In the genomic region with DNA sequence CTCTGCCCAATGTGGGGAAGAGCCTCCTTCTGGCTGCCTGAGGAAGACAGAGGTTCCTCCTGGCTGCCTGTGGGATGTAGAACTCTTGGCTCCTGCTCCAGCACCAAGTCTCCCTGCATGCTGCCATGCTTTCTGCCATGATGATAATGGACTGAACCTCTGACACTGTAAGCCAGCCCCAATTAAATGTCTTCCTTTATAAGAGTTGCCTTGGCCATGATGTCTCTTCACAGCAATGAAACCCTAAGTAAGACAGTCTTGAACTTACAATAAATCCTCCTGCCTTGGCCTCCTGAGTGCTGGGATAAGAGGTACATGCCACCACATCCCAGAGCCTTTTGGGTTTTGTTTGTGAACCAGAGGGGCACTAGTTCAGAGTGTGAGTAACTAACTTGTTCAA, we compare ENCODE assay signal across 24 mouse cellular contexts. TPM values are rescaled to one million over a fixed set of nuclear protein-coding genes. Genes with fewer than 3 reads are reported as not detected.
A peak's percentile ranks its signal among the peaks of the same experiment; 100 is the strongest.
DNase-seq lines count a peak whose midpoint lies in the region; ATAC-seq and TF ChIP-seq lines count a peak whose summit lies in the region.
"Had no signal": no experiment of that assay in that cellular context is flagged by ENCODE, and none has a peak within 500 bp of the region (broad histone marks: within the 10 kb centered on the region; RNA-seq: fewer than 3 reads in every experiment).

No protein-coding gene starts in this region.

- no peak for TF ChIP-seq EP300 in liver, postnatal 0 days (IDR thresholded peaks at IDR 0.05; ENCODE audit: low read depth)

- DNase-seq in heart, adult 11 months = peak; percentile 75
- no peak for DNase-seq in heart, adult 8-10 months (ENCODE audit: low spot score)
- DNase-seq in liver, embryonic 11.5 days (ENCODE audit: low spot score) = peak; percentile 10
- DNase-seq in liver, postnatal 0 days = no peak
- peak; percentile 66 for DNase-seq in midbrain, embryonic 11.5 days (ENCODE audit: low spot score, missing footprints)
- no peak for DNase-seq in midbrain, embryonic 10.5 days (ENCODE audit: low spot score)
- DNase-seq: adrenal gland, adult 2 months; adrenal gland, adult 8-10 months; adrenal gland, postnatal 10 days; adrenal gland, postnatal 14 days; adrenal gland, postnatal 25 days; adrenal gland, postnatal 36 days; B cell, adult 2 months; cerebellum, adult 11 months; cerebellum, adult 11-12 months; cerebellum, adult 18-20 months had no signal

- no peak overlapping the region for H3K9ac ChIP-seq in liver, embryonic 11.5 days (ENCODE audit: low read depth, low read length)
- H3K9ac ChIP-seq in liver, postnatal 0 days (replicated peaks) = no peak overlapping the region
- H3K9ac ChIP-seq in midbrain, embryonic 11.5 days (ENCODE audit: low read length) = no peak overlapping the region

- H3K4me1 ChIP-seq in liver, embryonic 11.5 days (replicated peaks; ENCODE audit: control insufficient read depth, insufficient read depth, low read length) = peaks cover 4% of the 10 kb centered on the region
- 0 out of 2 replicates have a peak, but pooled peaks cover 7% of the 10 kb centered on the region for H3K4me1 ChIP-seq in liver, postnatal 0 days (ENCODE audit: insufficient read depth)
- H3K4me1 ChIP-seq in midbrain, embryonic 11.5 days (ENCODE audit: control insufficient read depth, insufficient read depth, low read length) = peaks cover 2% of the 10 kb centered on the region; the same call in 1 of the 2 replicates
- H3K4me1 ChIP-seq in midbrain, embryonic 10.5 days = peaks cover 9% of the 10 kb centered on the region

- H3K27ac ChIP-seq in liver, embryonic 11.5 days (ENCODE audit: low read depth, low read length) = no peak overlapping the region
- no peak overlapping the region for H3K27ac ChIP-seq in liver, postnatal 0 days (ENCODE audit: low read depth)
- no peak overlapping the region for H3K27ac ChIP-seq in midbrain, embryonic 11.5 days (ENCODE audit: low read depth, low read length)
- H3K27ac ChIP-seq in midbrain, embryonic 10.5 days (replicated peaks) = no peak overlapping the region

- H3K36me3 ChIP-seq in liver, embryonic 11.5 days (ENCODE audit: control insufficient read depth, insufficient read depth, low read length) = no peaks in the 10 kb centered on the region
- H3K36me3 ChIP-seq in liver, postnatal 0 days (replicated peaks; ENCODE audit: insufficient read depth, low read length) = no peaks in the 10 kb centered on the region
- H3K36me3 ChIP-seq in midbrain, embryonic 11.5 days (ENCODE audit: control insufficient read depth, insufficient read depth, low read length) = no peaks in the 10 kb centered on the region
- H3K36me3 ChIP-seq in midbrain, embryonic 10.5 days = no peaks in the 10 kb centered on the region
- H3K36me3 ChIP-seq: G1E had no signal

- peaks cover 19% of the 10 kb centered on the region for H3K27me3 ChIP-seq in liver, embryonic 11.5 days (replicated peaks; ENCODE audit: control insufficient read depth, insufficient read depth, low read length)
- peaks cover 17% of the 10 kb centered on the region for H3K27me3 ChIP-seq in liver, postnatal 0 days (ENCODE audit: insufficient read depth, low read length)
- peaks cover 16% of the 10 kb centered on the region for H3K27me3 ChIP-seq in midbrain, embryonic 11.5 days (ENCODE audit: control insufficient read depth, insufficient read depth, low read length)
- peaks cover 57% of the 10 kb centered on the region for H3K27me3 ChIP-seq in midbrain, embryonic 10.5 days (ENCODE audit: low read depth, poor library complexity, severe bottlenecking)
- H3K27me3 ChIP-seq: CH12.LX had no signal

- TF ChIP-seq CTCF in liver, postnatal 0 days (IDR thresholded peaks at IDR 0.05; ENCODE audit: low read depth) = no peak

- H3K4me3 ChIP-seq in liver, embryonic 11.5 days (ENCODE audit: low read depth, low read length) = no peak overlapping the region
- H3K4me3 ChIP-seq in liver, postnatal 0 days (ENCODE audit: low read depth, low read length) = no peak overlapping the region
- no peak overlapping the region for H3K4me3 ChIP-seq in midbrain, embryonic 11.5 days (ENCODE audit: low read depth, low read length)
- no peak overlapping the region for H3K4me3 ChIP-seq in midbrain, embryonic 10.5 days

- no peaks in the 10 kb centered on the region for H3K9me3 ChIP-seq in liver, embryonic 11.5 days (ENCODE audit: control insufficient read depth, low read length)
- no peaks in the 10 kb centered on the region for H3K9me3 ChIP-seq in liver, postnatal 0 days (ENCODE audit: low read length)
- H3K9me3 ChIP-seq in midbrain, embryonic 11.5 days (ENCODE audit: control insufficient read depth, low read length) = no peaks in the 10 kb centered on the region
- H3K9me3 ChIP-seq in midbrain, embryonic 10.5 days (replicated peaks) = no peaks in the 10 kb centered on the region
- H3K9me3 ChIP-seq: G1E had no signal

- no peak for ATAC-seq in liver, embryonic 11.5 days (replicated peaks; ENCODE audit: low FRiP score)
- ATAC-seq in liver, postnatal 0 days = no peak
- ATAC-seq in midbrain, embryonic 11.5 days (ENCODE audit: low FRiP score) = no peak
- ATAC-seq: activated CD4-positive, CD25-positive, alpha-beta regulatory T cell, adult 4 months; CD4-positive, CD25-positive, alpha-beta regulatory T cell, adult 4 months; Patski had no signal

- H3K4me2 ChIP-seq in liver, embryonic 11.5 days = no peak overlapping the region
- no peak overlapping the region for H3K4me2 ChIP-seq in liver, postnatal 0 days (ENCODE audit: low read depth, low read length)
- no peak overlapping the region for H3K4me2 ChIP-seq in midbrain, embryonic 11.5 days

RNA-seq across cellular contexts. Expression of gene Nkx2-2, which starts 20.3 kb away (rescaled TPM):
- total RNA-seq in heart, adult 8-10 months (2022) = not detected
- polyA plus RNA-seq in liver, embryonic 11.5 days (2014; fragmentation: Nextera tagmentation; extraction: Ambion mirVana) = 0.12 and 0.26 TPM in 2 replicates
- not detected in 2 replicates for polyA plus RNA-seq in liver, postnatal 0 days (2015; fragmentation: Nextera tagmentation; extraction: Ambion mirVana)
- 14.7 and 16.8 TPM in 2 replicates for polyA plus RNA-seq in midbrain, embryonic 11.5 days (2014; fragmentation: Nextera tagmentation; extraction: Ambion mirVana)
- 9.2 and 11.2 TPM in 2 replicates for polyA plus RNA-seq in midbrain, embryonic 10.5 days (2016; fragmentation: Nextera tagmentation; extraction: Ambion mirVana)
- total RNA-seq: adrenal gland, adult 18-20 months; adrenal gland, adult 2 months; adrenal gland, adult 8-10 months; adrenal gland, postnatal 10 days; adrenal gland, postnatal 14 days; adrenal gland, postnatal 25 days; adrenal gland, postnatal 36 days; CH12.LX; G1E; MEL had no signal
- polyA plus RNA-seq: activated CD4-positive, CD25-positive, alpha-beta regulatory T cell, adult 4 months; adrenal gland, adult 2 months; C2C12; CD4-positive, CD25-positive, alpha-beta regulatory T cell, adult 4 months; G1E; Patski had no signal

Comparison
In these comparisons a context has a peak if more than half of its experiments do, and no peak if none do; other contexts are left out.
1. DNase-seq: peak in heart, adult 11 months (single experiment), liver, embryonic 11.5 days (single experiment) and midbrain, embryonic 11.5 days (single experiment); none in heart, adult 8-10 months (single experiment), liver, postnatal 0 days (single experiment) and midbrain, embryonic 10.5 days (single experiment).